Mouse (Mus musculus) c-Kit-positive CD71-negative TER-119-negative erythroid progenitor cells, embryonic 14.5 days (primary cell): ENCODE measurements at regions not wholly inside any gene's neighbourhood (a gene's known extent, or its start where the extent isn't known, plus 50 kb on each side); places are given as distances from the start of the nearest gene placed in this dataset.

Source experiments
- DNase-seq: peaks from one replicate; pipeline ENCODE4 v3.0.0-alpha.2; 2013; ENCODE audit warnings: low read depth

DNA sequence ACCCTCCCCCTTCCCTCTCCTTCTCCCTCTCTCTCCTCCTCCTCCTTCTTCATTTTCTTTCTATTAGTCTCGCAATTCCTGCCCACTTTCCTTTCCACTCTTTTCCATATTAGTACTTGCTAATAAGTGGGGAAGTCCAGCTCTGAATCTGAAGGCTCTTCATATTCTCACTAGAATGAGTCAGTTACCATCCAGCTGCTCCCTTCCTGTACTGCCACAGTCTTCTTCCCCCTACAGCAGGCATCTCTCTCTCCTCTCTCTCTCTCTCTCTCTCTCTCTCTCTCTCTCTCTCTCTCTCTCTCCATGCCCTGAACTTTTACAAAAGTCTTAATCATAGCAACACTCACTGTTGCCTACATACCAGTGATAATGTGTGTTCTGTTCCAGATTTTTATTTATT lies 226.6 kb upstream of the Pter start:
- DNase-seq: no peak

DNA sequence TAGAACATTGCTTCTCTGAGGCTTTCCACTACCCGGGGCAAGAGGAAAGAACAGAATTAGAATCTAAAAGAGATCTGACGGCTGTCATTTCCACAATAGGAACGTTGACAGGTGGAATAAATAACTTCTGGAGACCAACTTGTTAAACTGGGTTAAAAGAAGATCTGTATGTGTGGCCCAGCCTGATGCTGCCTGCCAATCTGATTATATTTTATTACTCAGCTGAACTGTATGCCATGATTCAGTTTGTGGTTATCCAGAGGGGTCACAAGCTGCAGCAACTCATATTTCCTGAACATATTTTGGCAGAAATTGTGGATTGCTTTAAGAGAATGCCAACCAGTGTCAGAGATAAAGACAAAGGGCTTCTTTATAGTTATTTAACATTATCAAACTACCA lies 224.5 kb upstream of the Pter start:
- DNase-seq: no peak

DNA sequence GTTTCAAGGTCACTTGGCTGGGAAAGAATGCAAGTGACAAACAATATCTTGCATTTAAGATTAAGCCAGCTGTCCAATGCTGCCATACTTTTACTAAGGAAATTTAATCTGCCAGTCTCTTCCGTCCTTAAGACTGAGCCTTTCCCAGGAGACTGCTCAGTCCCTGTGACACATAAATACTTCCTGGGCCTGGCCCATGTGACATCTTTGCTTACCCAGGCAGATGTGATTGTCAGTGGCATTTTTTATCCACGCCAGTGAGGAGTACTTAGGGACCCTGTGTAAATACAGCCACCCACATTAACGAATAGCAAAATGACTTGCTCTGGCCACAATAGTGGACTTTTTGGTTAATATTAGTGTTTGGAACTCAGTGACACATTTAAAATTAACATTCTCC lies 216.3 kb upstream of the Pter start:
- DNase-seq: no peak

DNA sequence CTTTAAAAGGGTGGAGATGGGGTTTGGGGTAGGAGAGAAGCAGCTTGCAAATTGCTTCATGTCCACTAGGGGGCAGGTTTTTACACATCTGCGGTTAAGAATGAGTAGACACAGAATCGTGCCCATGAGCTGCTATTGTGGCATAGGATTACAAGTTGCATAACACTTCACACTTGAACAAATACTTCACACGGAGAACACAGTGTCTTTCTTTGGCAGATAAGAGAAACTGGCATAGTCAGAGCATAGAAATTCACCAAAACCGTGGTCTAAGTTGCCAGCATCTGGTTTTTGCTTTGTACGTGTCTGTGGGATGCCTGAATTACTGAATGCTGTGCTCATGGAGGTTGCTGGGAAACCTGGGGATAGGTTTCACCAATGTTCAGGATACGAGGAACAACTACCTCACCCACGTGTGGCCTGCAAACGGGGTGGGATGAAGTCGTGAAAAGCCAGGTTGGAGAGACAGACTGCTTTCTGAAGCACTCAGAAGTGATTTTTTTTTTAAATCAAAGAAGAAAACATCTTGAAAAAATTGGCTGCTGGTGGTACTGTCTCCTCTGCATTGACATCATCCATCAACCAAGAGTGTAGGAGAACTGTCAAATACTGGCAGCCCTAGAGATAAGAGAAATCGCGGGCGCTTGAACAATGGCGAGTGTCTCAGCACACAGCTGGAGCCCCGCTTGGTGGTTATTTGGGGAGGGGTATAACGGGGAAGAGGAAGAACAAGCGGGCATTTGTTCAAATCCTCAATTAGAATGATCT lies 214.5 kb upstream of the Pter start:
- peak; percentile 39 for DNase-seq

DNA sequence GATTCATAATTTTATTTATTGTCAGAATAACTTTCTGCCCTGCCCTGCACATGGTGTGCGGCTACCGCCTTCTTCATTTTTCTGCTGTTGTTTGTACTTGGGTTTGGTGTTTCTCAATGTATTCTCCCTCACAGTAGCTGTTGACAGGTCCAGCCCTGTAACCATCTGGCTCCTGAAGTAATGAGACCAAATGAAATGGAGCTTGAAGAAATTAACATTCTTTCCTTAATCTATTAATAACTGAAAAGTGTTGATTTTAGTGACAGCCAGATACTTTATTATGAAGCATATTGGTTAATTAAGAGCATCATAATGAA lies 214.0 kb upstream of the Pter start:
- DNase-seq: no peak

DNA sequence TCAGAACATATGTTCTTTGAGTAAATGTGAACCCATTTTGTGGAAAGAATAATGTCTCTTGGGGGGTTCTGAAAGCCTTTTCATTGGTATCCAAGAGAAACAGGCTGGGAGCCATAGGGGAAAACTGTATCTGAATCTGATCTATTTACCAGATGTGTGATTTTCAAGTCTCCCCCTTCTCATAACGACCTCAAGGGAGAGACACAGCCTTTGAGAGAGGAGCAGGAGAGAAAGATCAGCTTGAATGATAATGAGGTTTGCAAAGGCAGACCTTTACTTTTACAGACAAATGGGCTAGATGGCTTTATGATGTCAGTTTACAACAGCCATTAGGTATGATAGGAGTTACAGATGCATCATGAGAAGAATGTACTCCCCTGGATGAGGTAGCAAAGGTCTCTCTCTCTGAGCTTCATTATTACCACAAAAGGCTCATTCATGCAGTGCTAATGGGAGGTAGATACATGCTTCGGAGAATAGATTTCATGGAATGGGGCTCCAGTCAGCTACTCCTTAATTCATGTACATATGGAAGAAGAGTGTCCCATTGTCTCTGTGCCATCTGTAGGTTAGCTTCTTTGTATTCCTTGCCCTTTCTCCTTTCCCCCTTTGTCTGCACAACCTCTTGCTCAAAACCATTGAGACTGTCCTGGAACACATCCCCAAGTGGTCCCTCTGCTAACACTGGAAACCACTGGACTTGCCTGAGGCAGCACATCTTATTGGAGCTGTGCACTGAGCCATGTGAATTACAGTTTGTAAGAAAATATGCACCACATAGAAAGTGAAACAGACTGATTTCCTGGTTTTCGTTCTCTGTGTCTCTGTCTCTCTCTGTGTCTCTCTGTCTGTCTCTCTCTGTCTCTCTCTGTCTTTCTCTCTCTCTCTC lies 207.5 kb upstream of the Pter start:
- no peak for DNase-seq

DNA sequence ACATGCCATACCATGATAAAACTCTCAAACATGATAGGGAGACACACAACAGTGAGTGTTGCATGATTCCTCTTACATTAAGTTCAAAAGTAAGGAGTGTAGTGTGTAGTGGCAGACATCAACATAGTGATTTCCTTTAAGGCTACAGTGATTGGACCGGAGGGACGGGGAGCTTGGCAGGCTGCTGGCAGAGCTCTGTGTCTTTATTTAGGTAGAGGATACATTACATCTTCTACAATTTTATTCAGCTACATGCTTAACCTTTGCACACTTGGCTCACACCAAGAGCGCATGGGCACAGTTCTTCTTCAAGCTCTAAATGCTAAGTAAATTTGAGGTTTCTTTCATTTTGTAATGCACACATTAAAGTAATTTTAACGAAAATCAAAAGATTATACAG lies 194.6 kb upstream of the Pter start:
- no peak for DNase-seq

DNA sequence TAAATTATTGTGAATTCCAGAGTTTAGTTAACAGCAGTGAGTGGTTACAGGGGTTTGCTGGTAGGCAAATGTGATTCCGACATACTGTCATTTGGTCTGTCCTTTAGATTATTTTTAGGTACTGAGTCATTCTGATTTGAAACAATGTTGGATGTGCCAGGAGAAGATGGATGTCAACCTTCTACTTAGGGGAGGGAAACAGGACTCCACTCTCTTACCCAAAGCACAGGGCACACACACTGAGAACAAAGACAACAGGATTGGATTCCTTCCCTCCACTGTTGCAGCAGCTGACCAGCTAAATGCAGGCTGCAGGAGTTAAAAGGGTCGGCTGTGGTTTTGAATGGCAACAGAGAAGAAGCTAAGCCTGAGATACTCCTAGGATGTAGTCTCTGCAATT lies 186.7 kb upstream of the Pter start:
- no peak for DNase-seq

DNA sequence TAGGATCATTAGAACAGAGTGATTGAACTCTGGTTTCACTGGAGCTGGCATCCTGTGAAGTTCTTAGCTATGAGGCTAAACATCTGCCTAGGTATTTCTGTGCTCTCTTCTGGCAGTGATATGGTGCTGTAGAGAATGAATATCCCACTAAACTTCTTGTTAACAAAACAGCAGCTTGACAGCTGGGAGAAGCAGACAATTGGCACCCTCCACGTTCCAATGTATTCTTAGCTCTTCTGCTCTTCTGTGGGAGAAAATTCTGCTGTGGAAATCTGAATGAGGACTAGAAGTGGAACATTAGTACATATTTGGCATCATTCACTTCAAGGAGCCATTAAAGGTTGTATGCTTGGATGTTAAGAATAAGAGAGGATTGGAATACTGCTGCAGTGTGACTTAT lies 177.0 kb upstream of the Pter start:
- DNase-seq: no peak

DNA sequence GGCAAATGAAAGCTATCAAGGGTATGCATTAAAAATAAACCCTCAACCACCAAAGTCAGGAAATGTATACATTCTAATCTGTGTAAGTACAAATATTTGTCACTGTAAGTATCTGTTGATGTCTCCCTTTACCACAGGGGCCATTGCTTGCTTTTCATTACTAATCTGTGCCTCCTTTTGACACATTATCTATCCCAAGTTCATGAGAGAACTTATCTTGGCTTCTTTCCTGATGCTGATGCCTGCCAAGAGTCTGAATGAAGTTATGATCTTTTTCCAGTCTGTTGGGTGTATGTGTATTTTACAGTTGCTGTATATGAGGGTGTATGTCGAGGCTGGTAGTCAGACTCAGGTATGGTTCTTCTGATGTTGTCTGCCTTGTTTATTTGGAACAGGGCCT lies 165.0 kb upstream of the Pter start:
- no peak for DNase-seq

DNA sequence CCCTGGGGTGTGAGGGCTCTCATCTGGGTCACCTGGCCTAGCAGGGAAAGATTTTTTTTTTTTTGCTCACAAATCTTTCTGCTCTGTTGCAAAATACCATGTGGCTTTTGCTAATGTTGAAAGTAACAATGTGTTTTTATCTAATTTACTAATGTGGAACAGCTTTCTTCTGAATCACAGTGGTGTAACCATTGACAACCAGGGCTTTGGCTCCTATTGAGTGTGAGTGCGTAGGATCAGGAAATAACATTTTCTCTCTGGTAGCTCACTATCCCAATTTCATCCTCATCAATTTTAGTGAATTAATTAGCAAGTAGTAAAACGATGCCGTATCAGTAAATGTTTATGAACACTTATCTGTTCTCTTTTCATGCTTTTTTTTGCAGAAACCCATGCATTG lies 163.9 kb upstream of the Pter start:
- DNase-seq: no peak

DNA sequence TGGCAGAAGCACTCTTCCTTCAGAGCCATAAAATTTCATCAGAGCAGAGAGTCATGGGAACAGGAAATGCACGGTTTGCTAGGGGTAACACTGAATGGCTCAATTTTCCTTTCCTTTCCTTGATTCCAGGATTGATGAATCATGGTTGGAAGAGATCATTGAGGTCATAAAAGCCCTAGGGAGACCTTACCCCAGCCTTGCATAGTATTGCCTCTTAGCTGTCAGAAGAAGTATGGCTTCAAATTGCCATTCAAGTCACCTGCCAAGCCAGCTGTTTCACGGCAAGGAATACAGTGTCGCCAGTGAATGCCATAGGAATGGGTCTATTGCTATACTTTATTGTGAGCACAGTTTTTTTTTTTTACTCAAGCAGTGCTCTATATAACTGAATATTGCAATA lies 162.4 kb upstream of the Pter start:
- DNase-seq: no peak

DNA sequence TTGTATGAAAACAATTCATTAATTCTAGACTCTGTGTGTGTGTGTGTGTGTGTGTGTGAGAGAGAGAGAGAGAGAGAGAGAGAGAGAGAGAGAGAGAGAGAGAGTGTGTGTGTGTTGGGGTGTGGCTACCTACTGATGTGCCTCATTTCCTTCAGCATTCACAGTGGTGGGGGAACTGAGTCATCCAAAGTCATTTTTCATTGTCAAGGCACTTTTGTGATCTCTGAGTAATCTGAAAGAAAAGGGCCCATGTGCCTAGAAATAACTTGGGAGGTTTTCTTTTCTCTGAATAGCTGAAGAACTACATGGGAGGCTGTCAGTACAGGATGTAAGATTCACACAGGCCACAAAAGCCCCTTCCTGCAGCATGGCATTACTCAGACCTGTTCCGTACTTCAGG lies 159.3 kb upstream of the Pter start:
- DNase-seq: no peak

DNA sequence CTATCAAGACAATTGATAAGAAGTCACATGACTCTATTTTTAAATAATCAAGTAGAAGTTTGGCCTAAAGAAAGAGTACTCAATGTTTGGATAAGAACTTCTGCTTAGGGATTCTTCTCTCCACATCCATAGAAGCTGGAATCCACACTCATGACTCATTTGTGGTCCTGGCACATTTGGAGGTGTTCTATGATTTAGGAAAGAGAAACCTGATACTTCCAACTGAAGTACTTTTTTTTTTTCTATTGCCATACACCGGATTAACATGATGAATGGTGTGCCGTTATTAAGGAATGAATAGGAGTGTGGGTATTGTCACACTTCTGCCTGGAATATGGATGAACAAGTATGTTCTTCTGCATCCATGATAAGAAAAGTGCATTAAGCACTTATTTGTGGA lies 158.5 kb upstream of the Pter start:
- no peak for DNase-seq

DNA sequence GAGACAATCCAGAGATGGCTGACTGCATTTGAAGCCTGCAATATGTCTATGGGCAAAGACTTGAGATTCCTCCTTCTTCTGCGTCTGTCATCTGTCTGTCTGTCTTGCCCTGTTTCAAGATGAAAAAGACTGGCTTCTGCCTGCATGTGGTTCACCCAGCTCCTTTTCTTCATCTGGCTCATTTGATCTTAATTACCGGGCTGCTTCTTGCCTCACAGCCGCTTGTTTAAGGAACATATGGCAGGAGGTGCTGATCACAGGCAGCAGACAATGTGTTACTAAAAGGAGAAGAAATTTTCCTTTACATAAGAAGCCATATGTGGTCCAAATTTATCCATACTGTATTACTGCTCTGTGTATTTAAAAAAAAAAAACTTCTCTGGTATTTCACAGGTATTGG lies 147.0 kb upstream of the Pter start:
- no peak for DNase-seq

DNA sequence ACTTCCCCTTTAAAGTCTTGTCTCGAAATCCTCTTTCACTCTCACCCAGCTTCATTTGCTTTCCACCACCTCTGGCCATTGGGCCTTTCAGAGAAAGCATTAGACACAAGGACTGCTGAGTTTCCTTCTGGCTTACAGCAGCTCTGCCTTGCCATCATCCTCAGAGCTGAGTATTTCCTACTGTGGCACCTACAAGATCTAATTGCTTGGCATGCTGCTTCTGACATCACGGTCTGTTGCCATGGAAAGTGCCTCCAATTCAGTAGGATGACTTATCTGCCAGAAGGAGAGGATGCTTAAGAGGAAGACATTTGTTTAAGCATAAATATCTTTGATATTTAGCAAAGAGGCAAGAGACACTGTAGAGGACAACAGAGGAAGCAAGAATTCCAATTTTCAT lies 146.1 kb upstream of the Pter start:
- DNase-seq: no peak

DNA sequence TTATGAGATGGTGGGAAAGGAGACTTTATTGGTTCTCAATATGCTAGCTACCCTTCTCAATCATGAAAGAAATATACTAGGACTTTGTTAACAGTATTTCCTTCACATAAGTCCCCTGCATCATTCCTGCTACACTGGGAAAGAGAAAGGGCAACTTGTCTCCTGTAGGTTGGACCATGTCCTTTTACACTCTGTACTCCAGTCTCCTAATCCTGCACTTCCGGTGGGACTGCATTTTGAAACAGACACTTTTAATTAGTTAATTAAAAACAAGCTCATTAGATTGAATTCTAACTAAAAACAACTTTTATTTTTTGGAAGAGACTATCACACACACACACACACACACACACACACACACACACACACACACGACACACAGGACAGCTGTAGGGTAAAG lies 131.2 kb upstream of the Pter start:
- DNase-seq: no peak

DNA sequence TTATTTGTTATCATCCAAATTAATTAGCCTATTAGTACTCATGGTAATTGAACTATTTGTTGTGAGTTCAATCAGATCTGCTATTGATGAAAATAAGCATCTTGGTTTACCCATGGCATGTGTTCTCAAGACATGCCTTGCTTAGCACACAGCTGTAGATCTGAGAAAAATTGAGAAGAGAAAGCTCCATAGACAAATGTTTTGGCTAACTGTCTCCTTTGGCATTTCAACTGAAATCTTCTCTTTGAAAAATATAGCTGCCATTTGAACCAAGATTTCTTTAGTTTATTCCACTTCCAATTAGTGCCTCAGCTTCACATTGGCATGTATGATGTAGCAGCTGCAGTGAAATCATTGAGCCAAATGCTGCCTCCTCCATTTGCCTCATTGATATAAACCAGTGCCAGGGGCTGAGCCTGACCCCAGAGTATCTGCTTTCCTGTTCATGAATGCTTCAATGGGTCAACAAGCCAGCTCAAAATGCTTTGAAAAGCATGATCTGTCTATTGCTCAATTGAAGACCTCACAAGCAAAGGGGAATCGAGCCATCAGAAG lies 126.1 kb upstream of the Pter start:
- no peak for DNase-seq

DNA sequence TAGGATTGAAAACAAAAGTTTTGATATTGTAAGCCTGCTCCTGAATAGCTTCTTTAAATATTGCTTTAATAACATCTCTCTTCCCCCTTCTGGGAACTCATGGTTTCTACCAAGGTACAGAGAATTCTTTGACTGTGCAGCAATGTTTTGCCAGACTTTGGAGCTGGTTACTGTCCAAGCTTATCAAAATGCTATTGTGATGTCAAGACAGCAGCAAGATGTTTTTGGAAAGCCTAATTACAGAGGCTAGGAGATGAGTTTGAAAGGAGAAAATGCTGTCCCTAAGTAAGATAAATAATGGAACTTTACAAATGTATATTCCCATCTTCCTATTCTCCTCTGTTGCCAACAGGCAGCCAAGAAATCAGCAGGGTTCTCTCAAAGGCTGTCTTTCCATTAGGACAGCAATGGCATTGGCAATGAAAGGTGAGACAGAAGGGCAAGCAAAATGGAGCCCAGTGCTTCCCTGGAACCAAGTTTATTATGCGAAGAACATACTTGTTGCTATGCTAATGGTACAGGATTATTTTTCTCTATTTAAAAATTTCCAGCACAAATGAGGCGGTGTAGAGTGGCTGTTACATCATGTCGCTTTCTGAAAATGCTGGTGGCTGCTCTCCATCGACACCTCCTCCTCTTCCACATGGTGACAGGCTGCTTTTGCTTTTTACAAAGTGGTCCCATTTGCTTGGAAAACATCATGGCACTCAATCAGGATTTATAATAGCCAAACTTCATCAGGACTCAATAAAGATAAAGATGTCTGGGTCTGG lies 124.5 kb upstream of the Pter start:
- no peak for DNase-seq

DNA sequence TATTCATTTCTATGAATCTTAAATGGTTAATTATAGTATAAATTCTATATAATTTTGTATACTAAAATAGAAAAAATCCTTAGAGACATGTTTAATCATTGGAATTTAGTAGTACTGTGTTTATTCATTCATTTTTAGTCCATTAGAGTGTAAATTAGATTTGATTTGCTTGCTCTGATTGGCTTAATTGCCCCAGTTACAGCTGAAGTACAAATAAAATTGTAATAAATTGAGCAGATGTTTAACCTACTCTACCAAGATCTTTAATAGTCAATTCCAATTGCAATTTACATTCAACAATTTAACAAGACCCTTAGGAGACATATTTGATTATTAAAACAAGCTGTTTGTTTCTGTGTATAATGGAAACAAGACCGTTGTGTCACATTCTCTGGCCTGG lies 121.2 kb upstream of the Pter start:
- no peak for DNase-seq

DNA sequence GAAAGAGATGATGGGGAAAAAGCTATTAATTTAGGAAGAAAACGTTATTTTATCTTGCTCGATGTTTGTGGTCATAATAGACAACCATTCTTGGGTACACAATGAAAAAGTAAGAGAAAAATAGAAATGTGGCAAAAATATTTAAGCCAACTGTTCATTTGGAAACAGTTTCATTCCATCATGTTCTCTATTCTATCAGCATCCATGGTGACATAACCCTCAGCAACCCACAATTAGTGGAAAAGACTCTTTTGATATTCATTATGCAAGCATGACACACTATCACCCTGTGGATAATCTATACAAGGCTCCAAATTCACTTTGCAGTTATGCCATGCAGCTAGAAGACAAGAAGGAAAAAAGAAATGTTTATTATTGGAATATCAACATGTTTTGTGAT lies 118.7 kb upstream of the Pter start:
- no peak for DNase-seq

DNA sequence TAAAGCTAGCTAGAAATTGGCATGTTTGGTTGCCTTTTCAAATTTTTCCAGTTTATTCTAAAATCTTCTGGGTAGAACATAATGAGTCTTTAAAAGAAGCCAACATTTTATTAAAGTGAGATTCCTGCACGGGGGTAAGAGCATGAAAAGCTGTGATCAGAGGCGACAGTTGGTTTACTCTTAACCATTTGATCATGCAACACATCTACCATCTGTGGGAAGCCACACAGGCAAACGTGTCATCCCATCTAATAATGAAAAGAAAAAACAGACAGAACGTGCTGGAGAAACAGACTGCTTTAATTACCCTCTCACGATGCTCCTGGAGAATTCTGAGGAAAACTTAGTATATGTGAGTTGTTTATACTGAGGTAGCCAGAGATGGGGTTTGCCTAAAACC lies 115.4 kb upstream of the Pter start:
- no peak for DNase-seq

DNA sequence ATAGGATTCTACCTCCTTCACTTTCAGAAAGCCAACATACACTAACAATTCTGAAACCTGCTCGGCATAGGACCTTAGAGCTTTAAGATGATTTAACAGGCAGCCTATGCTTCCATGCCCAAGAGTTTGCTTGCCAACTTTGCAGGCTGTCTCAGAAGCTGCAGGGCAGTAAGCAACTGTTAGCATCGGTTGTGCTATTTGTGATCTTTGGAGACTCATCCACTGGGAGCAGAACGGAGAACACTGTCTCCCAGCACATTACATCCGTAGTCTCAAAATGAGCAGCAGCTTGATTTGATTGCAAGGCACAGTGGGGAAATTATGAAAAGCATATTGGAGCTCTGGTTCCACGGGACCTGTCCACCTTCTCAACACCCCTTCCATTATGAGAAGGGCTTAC lies 108.5 kb upstream of the Pter start:
- no peak for DNase-seq
